Mouse (Mus musculus) heart, postnatal 14 days (tissue): Measurements from ENCODE around the gene Prrc2b. TPM values are rescaled to one million over a fixed set of nuclear protein-coding genes. Genes with fewer than 3 reads are reported as not detected.

ENCODE experiments used
- DNase-seq, 2 experiments: peaks; one replicate each; pipeline ENCODE4 v3.0.0; 2021 to 2022
- intact Hi-C: fragments of 180-260 bp; cut with DNase I; formaldehyde crosslinking; loops from one replicate; pipeline ENCODE4 v1.15.1; 2025
- microRNA-seq, 2 experiments: library from miRNA; unstranded; fragments of <30 nt; microRNA quantifications; one replicate each; pipeline ENCODE4 v1.2.0; 2021 to 2022
- total RNA-seq, 2 experiments: library from RNA; stranded (reverse); gene quantifications; 2 replicates each; pipeline ENCODE4 v1.2.3; 2021

Prrc2b gene
- total RNA-seq, 2 experiments from 2014 or later: 92.9 to 101 TPM

- no peak for DNase-seq
- intact Hi-C loops: no loop called here
Measured at GRCm38 (mm10) chr2:32252658-32253057, 101.8 kb downstream of the Prrc2b start.

DNA sequence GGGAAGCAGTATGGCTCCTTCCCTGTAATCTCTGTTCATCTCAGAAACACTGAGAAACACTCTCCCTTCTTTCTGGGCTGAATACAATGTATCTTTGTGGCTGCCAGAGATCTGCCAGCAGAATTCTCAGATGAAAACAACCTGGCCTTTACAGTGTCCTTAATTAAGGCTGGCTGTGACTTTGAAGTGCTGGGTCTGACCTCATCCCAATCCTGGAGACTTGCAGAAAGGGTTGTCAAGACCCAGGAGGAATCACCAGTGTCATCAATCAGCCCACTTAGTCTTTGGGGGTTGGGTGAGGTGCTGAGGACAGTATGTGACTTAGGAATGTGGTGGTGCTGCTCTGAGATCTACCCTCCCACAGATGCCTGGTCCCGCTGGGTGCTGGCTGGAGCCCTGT lies 102.5 kb downstream of the Prrc2b start:
- intact Hi-C loops: no loop called here
- DNase-seq: no peak

GRCm38 (mm10) chr2:32254563-32254962 lies 103.7 kb downstream of the Prrc2b start:
- intact Hi-C loops: no loop called here
- DNase-seq: no peak

DNA sequence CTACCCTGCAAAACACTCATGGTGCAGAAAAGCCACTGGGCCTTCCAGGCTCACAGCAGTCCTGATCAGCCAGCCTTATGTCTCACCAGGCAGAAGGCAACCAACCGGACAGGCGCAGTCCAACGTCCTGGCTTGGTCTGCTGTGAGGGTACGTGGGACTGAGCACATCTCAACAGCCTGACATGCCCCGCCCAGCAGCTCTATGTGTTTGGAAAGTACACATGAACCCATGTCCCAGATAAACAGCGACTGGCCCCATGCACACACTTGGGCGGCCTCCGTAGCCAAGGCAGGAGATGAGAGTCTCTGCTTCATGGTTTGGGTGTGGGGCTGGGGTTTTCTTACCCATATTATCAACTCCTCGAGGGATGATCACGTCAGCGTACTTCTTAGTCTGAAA lies 105.4 kb downstream of the Prrc2b start:
- intact Hi-C loops: no loop called here
- DNase-seq: no peak

GRCm38 (mm10) chr2:32258887-32259533 lies 108.1 kb downstream of the Prrc2b start:
- intact Hi-C loops: no loop called here

DNA sequence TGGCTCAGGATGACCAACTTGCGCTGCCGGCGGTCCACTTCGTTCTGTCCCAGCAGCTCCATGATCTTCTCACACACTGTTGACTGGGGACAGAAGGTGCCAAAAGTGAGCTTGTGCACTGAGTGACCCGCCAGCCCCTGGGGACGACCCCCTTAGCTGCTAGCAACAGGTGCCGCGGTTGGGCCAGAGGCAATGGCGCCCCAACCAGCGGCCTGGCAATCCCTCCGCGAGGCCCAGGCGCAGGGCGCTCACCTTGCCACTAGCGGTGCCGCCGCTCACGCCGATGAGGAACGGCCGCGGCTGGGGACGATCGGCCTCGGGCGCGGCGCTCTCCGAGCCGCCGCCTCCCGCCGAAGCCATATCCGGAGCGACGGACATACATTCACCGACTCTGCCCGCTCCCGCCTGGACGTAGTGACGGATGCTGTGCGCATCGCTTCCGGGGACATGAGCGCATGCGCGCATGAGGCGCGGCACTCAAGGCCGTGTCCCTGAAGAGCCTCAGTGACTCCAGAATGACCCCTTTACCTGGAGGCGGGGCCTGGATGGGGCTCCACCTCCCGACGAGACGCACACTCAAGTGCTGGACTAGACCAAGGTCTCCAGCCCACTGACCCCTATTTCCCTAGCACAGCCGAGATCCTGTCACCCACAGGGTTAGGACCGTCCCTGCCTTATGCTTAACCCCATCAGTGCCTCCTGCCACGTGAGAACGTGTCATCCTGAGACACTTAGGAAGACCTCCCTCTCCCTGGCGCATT lies 109.0 kb downstream of the Prrc2b start, which contains the start of gene Uck1:
Gene Uck1, minus strand, starts transcription at position 503 of the 761 bp plus-strand sequence.
- intact Hi-C loops: no loop called here
- peak; percentile 88 to 89 for DNase-seq

More at GRCm38 (mm10) chr2:32258887-32259533, 108.1 kb downstream of the Prrc2b start:
- no peak for DNase-seq

DNA sequence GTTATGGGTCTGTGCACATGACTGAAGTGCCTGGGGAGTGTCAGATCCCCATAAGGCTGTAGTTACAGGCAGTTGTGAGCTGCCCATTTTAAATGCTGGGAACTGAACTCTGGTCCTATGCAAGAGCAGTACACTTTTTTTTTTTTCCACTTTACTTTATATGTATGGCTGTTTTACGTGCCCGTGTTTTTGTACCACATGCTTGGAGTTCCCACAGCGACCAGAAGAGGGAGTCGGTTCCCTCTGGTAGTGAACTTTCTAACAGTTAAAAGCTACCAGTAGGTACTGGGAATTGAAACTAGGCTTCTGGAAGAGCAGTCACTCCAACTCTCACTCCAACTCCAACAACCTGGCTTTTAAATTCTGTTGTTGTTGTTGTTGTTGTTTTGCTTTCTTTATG lies 109.8 kb downstream of the Prrc2b start:
- intact Hi-C loops: no loop called here
- peak; percentile 37 to 53 for DNase-seq

- no peak for DNase-seq
Measured at GRCm38 (mm10) chr2:32275823-32276222, 124.9 kb downstream of the Prrc2b start.

GRCm38 (mm10) chr2:32282289-32282688 lies 131.4 kb downstream of the Prrc2b start:
- DNase-seq: no peak

More at GRCm38 (mm10) chr2:32275823-32276222, 124.9 kb downstream of the Prrc2b start:
- intact Hi-C loops: no loop called here

GRCm38 (mm10) chr2:32282727-32283126 lies 131.8 kb downstream of the Prrc2b start:
- intact Hi-C loops: loop anchor here (2.0 to 5.0 kb wide), 2 partner anchors 46 to 145 kb away; partner anchors contain the start of gene Pomt1
- DNase-seq: peak; percentile 41 to 61

More at GRCm38 (mm10) chr2:32282289-32282688, 131.4 kb downstream of the Prrc2b start:
- intact Hi-C loops: loop anchor here (2.0 to 5.0 kb wide), 2 partner anchors 45 to 145 kb away; partner anchors contain the start of gene Pomt1

- DNase-seq: no peak
- intact Hi-C loops: loop anchor here (2.0 to 5.0 kb wide), 2 partner anchors 47 to 147 kb away; partner anchors contain the start of gene Pomt1
Measured at GRCm38 (mm10) chr2:32283986-32284385, 133.1 kb downstream of the Prrc2b start.

Small RNA genes lying within 50 kb of the gene (microRNA-seq; reads per million reads assigned to microRNA genes)
- gene Gm27805: 0 reads per million in 2 experiments

Other genes with a start within 250 kb of the Prrc2b start
- 1 to 10 TPM; 3.8 to 5.3 TPM for gene Aif1l, start 200.9 kb upstream of the Prrc2b start, total RNA-seq
- 10 to 100 TPM; 37.0 to 38.1 TPM for gene Nup214, start 176.6 kb upstream of the Prrc2b start, total RNA-seq
- gene Fam78a, start 66.2 kb upstream of the Prrc2b start, total RNA-seq: 10 to 100 TPM; 22.8 to 23.9 TPM
- 10 to 100 TPM; 26.1 to 30.9 TPM for gene Plpp7, start 55.6 kb upstream of the Prrc2b start, total RNA-seq
- 10 to 100 TPM; 11.7 to 13.4 TPM for gene Pomt1, start 85.5 kb downstream of the Prrc2b start, total RNA-seq
- gene Uck1, start 109.1 kb downstream of the Prrc2b start, total RNA-seq: 10 to 100 TPM; 26.1 to 26.7 TPM
- gene Golga2, start 136.3 kb downstream of the Prrc2b start, total RNA-seq: 10 to 100 TPM; 67.9 to 70.5 TPM
- gene Swi5, start 137.0 kb downstream of the Prrc2b start, total RNA-seq: 100 to 1,000 TPM; 153 to 156 TPM
- 10 to 100 TPM; 32.2 to 36.5 TPM for gene Ciz1, start 201.2 kb downstream of the Prrc2b start, total RNA-seq
- gene Dnm1, start 202.3 kb downstream of the Prrc2b start, total RNA-seq: 1 to 10 TPM; 9.1 TPM
- gene 1110008P14Rik, start 230.9 kb downstream of the Prrc2b start, total RNA-seq: 10 to 100 TPM; 45.3 to 48.2 TPM
- gene Lcn2, start 237.2 kb downstream of the Prrc2b start, total RNA-seq: 1 to 10 TPM; 3.8 to 6.5 TPM
- gene Ptges2, start 244.8 kb downstream of the Prrc2b start, total RNA-seq: 10 to 100 TPM; 65.0 to 75.7 TPM